Mouse (Mus musculus) thymus, postnatal 36 days (tissue): ENCODE results near the gene Myo18a.
"Not testable (repeated sequence)": the region's sequence is repeated elsewhere in the genome, so short reads cannot be mapped to it uniquely, and the experiment has no call there.

Experiments
- DNase-seq, 2 experiments: peaks; one replicate each; pipeline ENCODE4 v3.0.0; 2022; ENCODE audit warnings: mixed read lengths in 2 of 2

Gene Myo18a

DNA sequence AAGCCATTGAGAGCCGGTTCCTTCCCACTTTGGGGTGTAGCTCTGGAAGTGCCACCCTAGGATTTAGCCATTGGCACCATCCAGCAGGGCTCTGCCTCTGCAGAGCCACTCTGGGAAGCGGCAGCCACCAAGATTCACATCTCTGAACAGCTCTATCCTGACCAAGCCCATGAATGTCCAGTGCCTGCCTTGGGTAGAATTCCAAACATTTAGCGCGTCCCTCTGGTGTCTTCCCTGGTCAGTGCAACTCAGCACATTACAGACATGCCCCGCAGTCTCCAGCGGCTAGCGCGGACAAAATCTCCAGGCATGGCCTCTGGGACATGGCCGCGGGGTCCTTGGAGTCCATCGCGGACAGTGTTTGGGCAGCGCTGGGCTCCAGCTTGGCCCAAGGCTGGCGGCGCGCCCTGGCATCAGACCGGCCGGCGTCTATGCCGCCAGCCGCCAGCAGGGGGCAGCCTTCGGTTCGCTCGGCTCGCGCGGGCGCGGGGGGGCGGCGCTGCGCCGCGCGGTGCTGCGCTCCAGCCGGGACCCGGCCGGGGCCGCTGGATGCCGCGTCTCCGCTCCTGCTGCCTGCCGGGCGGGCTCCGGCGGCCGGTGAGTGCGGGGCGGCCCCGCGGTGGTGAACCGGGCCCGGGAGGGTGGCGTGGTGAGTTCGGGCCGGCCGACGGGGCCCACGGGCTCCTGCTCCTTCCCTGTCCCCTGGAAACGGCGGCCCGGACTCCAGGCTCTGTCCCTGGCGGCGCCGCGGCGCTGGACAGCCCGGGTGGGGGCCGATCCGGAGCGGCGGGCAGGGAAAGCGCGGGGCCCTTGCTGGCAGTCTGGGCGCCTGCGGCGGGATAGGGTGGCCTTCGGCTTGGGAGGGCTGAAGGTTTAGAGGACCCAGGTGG is at the start of gene Myo18a:
Gene Myo18a, plus strand, starts transcription at position 464 of the 890 bp plus-strand sequence.
- peak; percentile 78 to 82 for DNase-seq

DNA sequence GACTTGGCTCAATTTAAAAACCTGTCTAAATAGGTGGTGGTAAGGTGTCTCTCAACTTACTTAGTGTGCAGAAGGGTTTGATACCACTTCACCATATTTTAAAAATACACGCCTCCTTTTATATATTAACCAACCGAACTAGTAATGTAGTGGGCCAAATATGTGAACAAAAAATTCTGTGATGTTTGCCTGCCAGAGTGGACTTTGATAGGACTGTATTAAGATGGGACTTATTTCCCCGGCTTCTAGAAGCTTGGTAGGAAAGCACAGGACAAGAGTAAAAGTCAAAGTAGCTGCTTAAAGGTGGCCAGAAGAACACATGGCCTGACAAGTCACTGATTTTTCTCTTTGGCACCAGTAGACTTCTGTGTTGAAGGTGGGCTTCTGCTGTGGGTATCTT is 49.3 kb upstream of the Myo18a start:
- DNase-seq, result no peak

GRCm38 (mm10) chr11:77719055-77719454 is 44.0 kb upstream of the Myo18a start:
- no peak for DNase-seq

GRCm38 (mm10) chr11:77721389-77721788 is 41.7 kb upstream of the Myo18a start:
- no peak for DNase-seq

DNA sequence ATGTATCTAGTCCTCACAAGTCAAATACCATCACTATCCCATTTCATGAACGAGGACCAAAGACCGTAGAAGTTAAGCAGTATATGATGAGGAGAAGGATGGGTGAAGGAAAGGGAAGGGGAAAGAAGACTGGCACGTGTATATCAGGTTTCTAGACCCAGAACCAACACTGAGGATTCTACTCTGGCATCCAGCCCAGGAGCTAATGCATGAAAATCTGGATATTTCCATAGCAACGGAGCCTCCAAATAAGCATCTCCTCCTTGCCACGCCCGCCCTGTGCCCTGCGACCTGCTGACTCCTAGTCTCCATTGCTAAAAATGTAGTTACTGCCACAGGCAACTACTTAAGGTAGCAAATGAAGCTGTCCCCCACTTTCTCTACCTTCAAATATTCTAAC is 38.3 kb upstream of the Myo18a start:
- no peak for DNase-seq

DNA sequence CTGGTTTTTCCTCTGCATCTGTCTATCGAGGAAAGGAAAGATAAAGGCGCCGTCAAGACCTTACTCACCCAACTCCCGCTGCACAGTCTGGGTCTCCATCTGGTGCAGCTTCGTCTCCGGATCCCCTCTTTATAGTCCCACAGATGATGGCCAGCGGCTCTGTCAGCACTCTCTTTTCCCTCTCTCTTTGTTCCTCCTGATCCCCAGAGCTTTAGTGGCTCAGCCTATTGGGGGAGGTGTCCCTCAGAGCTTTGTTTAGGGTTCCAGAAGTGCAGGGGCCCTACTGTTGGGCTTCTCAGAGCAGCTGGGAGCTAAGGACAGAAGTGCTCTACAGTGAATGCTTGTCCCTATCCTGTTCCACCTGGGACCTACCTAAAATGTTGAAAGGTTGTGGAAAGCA is 37.9 kb upstream of the Myo18a start, which contains the start of gene Cryba1:
Gene Cryba1, minus strand, starts transcription at position 101 of the 400 bp plus-strand sequence.
- no peak for DNase-seq

DNA sequence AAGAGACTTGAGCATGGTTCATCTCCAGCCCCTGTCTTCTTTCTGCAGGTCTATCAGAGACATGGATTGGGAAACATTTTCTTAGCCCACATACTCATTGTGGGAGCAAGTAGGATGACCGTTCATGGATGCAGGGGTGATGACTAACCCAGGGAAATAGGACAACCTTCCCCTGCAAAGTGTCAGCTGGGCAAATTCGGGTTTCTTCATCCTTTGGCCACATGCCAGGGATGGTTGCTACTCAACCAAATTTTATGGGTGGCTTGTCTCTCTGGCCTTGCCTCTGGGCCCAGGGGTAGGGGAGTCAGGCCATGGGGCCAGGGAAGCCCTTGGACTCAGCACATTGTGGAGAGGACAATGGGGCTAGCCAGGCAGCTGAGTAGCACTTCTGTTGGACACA is 34.5 kb upstream of the Myo18a start:
- DNase-seq, result no peak

GRCm38 (mm10) chr11:77737289-77737688 is 25.8 kb upstream of the Myo18a start:
- peak; percentile 49 to 52 for DNase-seq

DNA sequence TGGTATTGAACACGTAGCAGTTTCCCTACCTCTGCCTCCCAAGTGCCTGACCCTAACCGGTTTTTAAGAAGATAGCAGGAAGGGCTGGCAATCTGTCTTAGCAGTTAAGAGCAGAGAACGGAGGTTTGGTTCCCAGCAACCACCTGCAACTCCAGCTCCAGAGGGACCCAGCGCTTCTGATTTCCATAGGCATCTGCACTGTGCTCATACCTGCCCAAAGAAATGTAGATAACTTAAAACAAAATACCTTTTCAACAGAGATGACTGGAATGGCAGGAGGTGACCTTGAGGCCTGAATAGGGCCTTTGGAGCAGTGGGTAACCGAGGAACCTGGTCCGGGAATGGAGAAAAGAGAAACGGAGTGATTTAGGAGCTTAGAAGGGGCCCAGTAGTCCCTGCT is 24.5 kb upstream of the Myo18a start:
- no peak for DNase-seq

GRCm38 (mm10) chr11:77743966-77744365 is 19.1 kb upstream of the Myo18a start:
- peak; percentile 63 to 69 for DNase-seq

- no peak for DNase-seq
Observed at GRCm38 (mm10) chr11:77746652-77747051, 16.4 kb upstream of the Myo18a start.

- not testable (repeated sequence) for DNase-seq
Observed at GRCm38 (mm10) chr11:77747103-77747502, 15.9 kb upstream of the Myo18a start.

GRCm38 (mm10) chr11:77748996-77749395 is 14.1 kb upstream of the Myo18a start:
- DNase-seq, result no peak

DNA sequence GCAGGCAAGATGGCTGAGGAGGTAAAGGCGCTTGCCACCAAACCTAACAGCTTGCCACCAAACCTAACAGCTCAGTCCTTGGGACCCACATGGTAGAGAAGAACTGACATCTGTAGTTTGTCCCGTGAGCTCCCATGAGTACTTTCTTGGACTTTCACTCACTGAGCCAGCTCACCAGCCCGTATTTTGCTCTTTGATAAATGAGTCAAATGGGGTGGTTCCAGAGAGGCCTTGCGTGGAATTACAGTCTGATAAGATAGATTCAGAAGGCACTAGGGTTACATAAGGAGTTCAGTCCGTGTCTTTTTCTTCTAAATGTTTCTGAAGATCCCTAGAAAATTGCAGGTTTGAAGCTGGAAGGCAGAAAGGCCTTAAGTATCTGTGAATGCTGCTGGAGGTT is 10.5 kb upstream of the Myo18a start:
- no peak for DNase-seq

GRCm38 (mm10) chr11:77753469-77753868 is 9.6 kb upstream of the Myo18a start:
- no peak for DNase-seq

GRCm38 (mm10) chr11:77760031-77760430 is 3.0 kb upstream of the Myo18a start:
- DNase-seq, result no peak

GRCm38 (mm10) chr11:77763673-77764340 is 761 bp downstream of the Myo18a start:
- DNase-seq, result peak; percentile 53 to 54

GRCm38 (mm10) chr11:77764694-77765458 is 1.8 kb downstream of the Myo18a start:
- DNase-seq, result no peak

- DNase-seq, result no peak
Observed at GRCm38 (mm10) chr11:77765459-77765777, 2.4 kb downstream of the Myo18a start.

GRCm38 (mm10) chr11:77766351-77767001 is 3.4 kb downstream of the Myo18a start:
- DNase-seq, result peak; percentile 63 to 69

DNA sequence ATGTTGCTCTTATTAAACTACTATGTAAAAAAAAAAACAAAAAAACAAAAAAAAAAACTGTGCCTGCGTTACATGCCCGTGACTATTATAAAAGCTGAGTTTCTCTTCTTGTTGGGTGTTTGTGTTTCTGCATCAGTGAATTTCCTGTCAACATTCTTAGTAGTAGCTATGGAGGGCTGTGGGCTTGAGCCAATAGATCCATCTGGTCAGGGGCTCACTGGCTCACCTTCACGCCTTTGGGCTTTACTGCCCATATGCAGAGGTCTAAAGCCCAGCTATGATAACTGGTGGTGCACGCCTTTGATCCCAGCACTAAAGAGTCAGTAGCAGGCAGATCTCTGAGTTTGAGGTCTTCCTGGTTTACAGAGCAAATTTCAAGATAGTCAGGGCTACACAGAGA is 6.5 kb downstream of the Myo18a start:
- no peak for DNase-seq

DNA sequence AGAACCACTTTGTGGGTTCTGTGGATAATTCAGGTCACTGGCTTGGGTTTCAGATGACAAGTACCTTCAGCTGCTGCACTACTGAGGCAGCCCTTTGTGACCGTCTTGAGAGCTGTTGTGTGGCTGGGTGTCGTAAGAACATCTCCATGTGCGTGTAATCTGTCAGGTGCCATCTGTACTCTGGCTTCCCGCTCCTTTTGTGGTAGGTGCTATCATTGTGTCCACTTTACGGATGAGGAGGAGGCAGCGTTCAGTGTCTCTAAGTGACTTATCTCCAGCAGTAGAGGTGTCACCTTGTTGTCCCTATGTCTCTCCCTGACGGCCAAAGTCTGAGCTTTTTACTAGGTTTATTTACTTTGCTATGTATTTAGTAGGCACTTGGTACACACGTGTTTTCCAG is 7.3 kb downstream of the Myo18a start:
- DNase-seq, result no peak
